ENCODE assay signal across 22 mouse cellular contexts in the genomic region with DNA sequence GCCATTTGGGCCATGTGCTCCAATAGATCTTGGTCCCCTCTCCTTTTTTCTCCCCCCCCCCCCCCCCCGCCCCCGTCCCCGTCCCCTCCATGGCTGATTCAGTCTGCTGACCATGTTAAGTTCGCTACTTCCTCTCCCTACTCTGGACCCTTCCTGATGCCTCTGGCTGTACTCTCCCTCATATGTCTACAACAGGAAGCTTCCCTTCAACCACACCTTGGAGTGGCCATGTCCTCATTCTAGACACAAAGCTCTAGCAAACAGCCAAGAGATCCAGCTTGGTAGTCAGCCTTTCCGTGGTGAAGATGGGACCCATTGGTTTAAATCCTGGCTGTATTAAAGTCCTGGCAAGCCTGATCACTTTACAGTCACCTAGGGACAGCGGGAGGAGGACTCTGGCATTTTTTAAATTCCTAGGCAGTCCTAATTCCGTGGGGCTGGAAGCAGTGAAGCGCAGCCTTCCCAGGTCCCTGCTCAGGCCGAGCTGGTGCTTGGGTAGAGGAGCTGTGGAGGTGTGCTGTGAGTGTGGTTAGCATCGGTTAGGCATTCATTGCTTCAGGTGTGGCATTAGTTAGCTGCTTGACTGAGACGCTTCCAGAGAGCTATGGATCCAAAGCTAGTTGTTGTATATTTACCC.
DNase-seq lines count a peak whose midpoint lies in the region; ATAC-seq and TF ChIP-seq lines count a peak whose summit lies in the region.
"Had no signal": no experiment of that assay in that cellular context is flagged by ENCODE, and none has a peak within 500 bp of the region (broad histone marks: within the 10 kb centered on the region; RNA-seq: fewer than 3 reads in every experiment).

No protein-coding gene starts in this region.

- no peak overlapping the region for H3K9ac ChIP-seq in kidney, postnatal 0 days (ENCODE audit: low read depth, low read length)
- no peak overlapping the region for H3K9ac ChIP-seq in midbrain, embryonic 11.5 days (ENCODE audit: low read length)
- H3K9ac ChIP-seq: forebrain, postnatal 0 days; hindbrain, embryonic 15.5 days; liver, embryonic 14.5 days; lung, embryonic 14.5 days; neural tube, embryonic 13.5 days had no signal

- peak; percentile 49 for DNase-seq in Muller cell, postnatal 12 days (ENCODE audit: inconsistent ontology term)
- DNase-seq in Patski (ENCODE audit: low read depth, low spot score), result no peak
- DNase-seq in kidney, adult 2 months, result peak; percentile 93
- peak; percentile 75 for DNase-seq in kidney, postnatal 0 days (ENCODE audit: low spot score)
- DNase-seq in right cerebral cortex, postnatal 36 days (ENCODE audit: low spot score in 2 of 2), result no peak
- DNase-seq in retina, embryonic 14.5 days (ENCODE audit: low spot score), result no peak
- DNase-seq in midbrain, embryonic 11.5 days (ENCODE audit: low spot score, missing footprints), result no peak
- no peak for DNase-seq in right cerebral cortex, postnatal 10 days (ENCODE audit: low spot score in 2 of 2)
- DNase-seq: adrenal gland, postnatal 25 days; cerebellum, adult 9-10 months; forebrain, postnatal 0 days; gastrocnemius, postnatal 25 days; lung, embryonic 14.5 days; lung, postnatal 4 days; thymus, postnatal 14 days had no signal

- CTCF ChIA-PET in Patski (lab: Charles Lee), result interaction anchor here (1.0 to 2.3 kb wide), 3 partner anchors 8 to 20 kb away, joined by 3 to 7 read pairs (median 4); no protein-coding TSS in a partner anchor

- no peak for TF ChIP-seq CTCF in Patski (IDR thresholded peaks at IDR 0.05)
- TF ChIP-seq CTCF in kidney, adult 2 months (conservative IDR thresholded peaks at IDR 0.05; ENCODE audit: insufficient read depth, insufficient read length, low read depth, low read length), result no peak
- no peak for TF ChIP-seq CTCF in kidney, postnatal 0 days (IDR thresholded peaks at IDR 0.05; ENCODE audit: low read depth)

- 29% methylated on average over 10 of the region's 11 CpGs for WGBS in kidney, adult 2 months
- WGBS in kidney, postnatal 0 days, result 31% methylated on average over 10 of the region's 11 CpGs
- 61% methylated on average over 8 of the region's 11 CpGs for WGBS in midbrain, embryonic 11.5 days

- no peak overlapping the region for H3K4me3 ChIP-seq in kidney, adult 2 months (ENCODE audit: insufficient read depth, low read depth, low read length)
- H3K4me3 ChIP-seq in kidney, postnatal 0 days (replicated peaks; ENCODE audit: low read depth, low read length), result no peak overlapping the region
- no peak overlapping the region for H3K4me3 ChIP-seq in midbrain, embryonic 11.5 days (ENCODE audit: low read depth, low read length)
- H3K4me3 ChIP-seq: forebrain, embryonic 10.5 days; hindbrain, embryonic 15.5 days; myocyte; neural tube, embryonic 13.5 days had no signal

- no peaks in the 10 kb centered on the region for H3K27me3 ChIP-seq in Patski
- no peaks in the 10 kb centered on the region for H3K27me3 ChIP-seq in kidney, adult 2 months (replicated peaks; ENCODE audit: control insufficient read depth, insufficient read depth, low read length)
- H3K27me3 ChIP-seq in kidney, postnatal 0 days (ENCODE audit: insufficient read depth, low read length), result no peaks in the 10 kb centered on the region
- no peaks in the 10 kb centered on the region for H3K27me3 ChIP-seq in midbrain, embryonic 11.5 days (ENCODE audit: control insufficient read depth, insufficient read depth, low read length)
- H3K27me3 ChIP-seq: hindbrain, embryonic 15.5 days; neural tube, embryonic 13.5 days had no signal

- peaks cover 4% of the 10 kb centered on the region for H3K36me3 ChIP-seq in kidney, adult 2 months (ENCODE audit: control insufficient read depth, insufficient read depth, low read length)
- peaks cover 23% of the 10 kb centered on the region for H3K36me3 ChIP-seq in kidney, postnatal 0 days (ENCODE audit: insufficient read depth, low read length)
- 0 out of 2 replicates have a peak, but pooled peaks cover 2% of the 10 kb centered on the region for H3K36me3 ChIP-seq in midbrain, embryonic 11.5 days (ENCODE audit: control insufficient read depth, insufficient read depth, low read length)
- H3K36me3 ChIP-seq: hindbrain, embryonic 15.5 days had no signal

- H3K27ac ChIP-seq in kidney, adult 2 months (ENCODE audit: insufficient read depth, low read depth, low read length), result peak overlapping the region; percentile 80
- peak overlapping the region; percentile 65 for H3K27ac ChIP-seq in kidney, postnatal 0 days
- no peak overlapping the region for H3K27ac ChIP-seq in midbrain, embryonic 11.5 days (ENCODE audit: low read depth, low read length)
- H3K27ac ChIP-seq: forebrain, embryonic 10.5 days; hindbrain, embryonic 15.5 days; liver, embryonic 14.5 days; neural tube, embryonic 13.5 days had no signal

- peak; percentile 88 for ATAC-seq in Patski
- peak; percentile 94 for ATAC-seq in kidney, postnatal 0 days (replicated peaks; ENCODE audit: low FRiP score, low read depth)
- no peak for ATAC-seq in midbrain, embryonic 11.5 days (ENCODE audit: low FRiP score)
- ATAC-seq: intestine, embryonic 16.5 days; midbrain, embryonic 16.5 days had no signal

- in situ Hi-C loops in Patski (cut with MboI; ENCODE audit: low pct_unique_long_range_greater_than_20kb), result no loop called here

- TF ChIP-seq POLR2A in kidney, adult 2 months (IDR thresholded peaks at IDR 0.05; ENCODE audit: low read depth, low read length), result no peak

- H3K9me3 ChIP-seq in kidney, postnatal 0 days (replicated peaks; ENCODE audit: low read length), result no peaks in the 10 kb centered on the region
- H3K9me3 ChIP-seq in midbrain, embryonic 11.5 days (ENCODE audit: control insufficient read depth, low read length), result no peaks in the 10 kb centered on the region
- H3K9me3 ChIP-seq: forebrain, embryonic 10.5 days; hindbrain, embryonic 15.5 days; neural tube, embryonic 13.5 days had no signal

- H3K4me1 ChIP-seq in kidney, adult 2 months (ENCODE audit: control insufficient read depth, insufficient read depth, low read length), result peaks cover 26% of the 10 kb centered on the region
- peaks cover 22% of the 10 kb centered on the region for H3K4me1 ChIP-seq in kidney, postnatal 0 days (replicated peaks; ENCODE audit: insufficient read depth, low read length)
- H3K4me1 ChIP-seq in midbrain, embryonic 11.5 days (ENCODE audit: control insufficient read depth, insufficient read depth, low read length), result no peaks in the 10 kb centered on the region

- POLR2A ChIA-PET in Patski (lab: Charles Lee), result no interaction called here

- H3K4me2 ChIP-seq in kidney, postnatal 0 days (ENCODE audit: low read length), result 0 out of 2 replicates have a peak overlapping the region, but pooled peaks have one; percentile 8
- H3K4me2 ChIP-seq in midbrain, embryonic 11.5 days, result no peak overlapping the region
- H3K4me2 ChIP-seq: hindbrain, embryonic 15.5 days; lung, embryonic 14.5 days; neural tube, embryonic 13.5 days had no signal

Comparison
In these comparisons a context has a peak if more than half of its experiments do, and no peak if none do; other contexts are left out.
1. DNase-seq: peak in Muller cell, postnatal 12 days (single experiment), kidney, adult 2 months (single experiment) and kidney, postnatal 0 days (single experiment); none in Patski (single experiment), right cerebral cortex, postnatal 36 days (0 of 2), retina, embryonic 14.5 days (single experiment), midbrain, embryonic 11.5 days (single experiment) and right cerebral cortex, postnatal 10 days (0 of 2).